Mouse (Mus musculus): ENCODE measurements around the gene Csrnp1.

Gene Csrnp1

GRCm38 (mm10) chr9:120001945-120002725 is 17.7 kb upstream of the Csrnp1 start:
- DNase-seq, result no peak

- DNase-seq, result no peak
Observed at GRCm38 (mm10) chr9:120000761-120001160, 16.3 kb upstream of the Csrnp1 start.

DNA sequence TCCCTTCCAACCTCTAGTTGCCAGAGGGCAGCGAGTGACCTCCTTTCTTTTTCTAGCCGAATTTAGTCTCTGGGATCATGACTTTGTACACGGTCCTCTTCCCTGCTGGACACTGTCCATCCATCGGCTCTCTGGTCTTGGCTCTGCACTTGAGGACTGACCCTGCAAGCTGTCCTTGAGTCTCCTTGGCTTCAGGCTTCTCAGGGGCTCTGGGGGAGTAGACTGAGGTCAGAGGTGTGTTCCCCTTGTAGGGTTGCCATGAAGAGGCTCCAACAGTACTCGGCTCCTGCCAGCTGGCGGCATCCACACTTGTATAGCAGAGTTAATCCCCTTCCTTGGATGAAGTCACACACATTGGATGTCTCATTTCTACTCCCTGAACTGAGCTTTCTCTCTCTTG is 15.2 kb upstream of the Csrnp1 start:
- no peak for DNase-seq

DNA sequence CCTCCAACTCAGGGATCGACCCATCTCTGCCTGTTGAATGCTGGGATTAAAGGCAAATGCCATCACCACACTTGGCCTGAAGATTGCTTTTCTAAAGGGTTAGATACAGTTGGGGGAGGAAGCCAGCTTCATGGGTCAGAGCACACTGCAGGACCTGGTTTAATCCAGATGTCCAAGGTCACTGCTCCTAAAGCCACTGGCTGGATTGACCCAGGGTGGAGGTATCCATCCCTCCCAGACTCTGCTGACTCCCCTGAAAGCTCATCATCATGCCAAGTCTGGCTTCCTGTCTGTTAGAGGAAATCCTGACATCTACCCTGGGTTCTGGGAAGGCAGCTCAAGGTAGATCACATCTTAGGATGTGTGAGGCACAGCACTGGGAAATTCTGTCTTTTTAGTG is 14.3 kb upstream of the Csrnp1 start:
- no peak for DNase-seq

DNA sequence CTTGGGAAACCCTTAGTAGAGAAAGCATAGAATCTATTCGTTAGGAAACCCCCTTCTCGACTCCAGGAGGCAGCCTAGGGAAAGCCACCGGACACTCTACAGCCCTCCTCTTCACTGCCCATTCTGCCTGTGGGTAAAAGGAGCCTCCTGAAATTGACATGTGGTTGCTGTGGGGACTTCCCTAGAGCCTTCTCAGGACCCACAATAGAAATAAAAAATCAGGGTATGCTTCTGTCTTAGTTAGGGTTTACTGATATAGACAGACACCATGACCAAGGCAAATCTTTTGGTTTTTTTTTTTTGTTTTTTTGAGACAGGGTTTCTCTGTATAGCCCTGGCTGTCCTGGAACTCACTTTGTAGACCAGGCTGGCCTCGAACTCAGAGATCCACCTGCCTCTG is 11.6 kb upstream of the Csrnp1 start:
- no peak for DNase-seq

DNA sequence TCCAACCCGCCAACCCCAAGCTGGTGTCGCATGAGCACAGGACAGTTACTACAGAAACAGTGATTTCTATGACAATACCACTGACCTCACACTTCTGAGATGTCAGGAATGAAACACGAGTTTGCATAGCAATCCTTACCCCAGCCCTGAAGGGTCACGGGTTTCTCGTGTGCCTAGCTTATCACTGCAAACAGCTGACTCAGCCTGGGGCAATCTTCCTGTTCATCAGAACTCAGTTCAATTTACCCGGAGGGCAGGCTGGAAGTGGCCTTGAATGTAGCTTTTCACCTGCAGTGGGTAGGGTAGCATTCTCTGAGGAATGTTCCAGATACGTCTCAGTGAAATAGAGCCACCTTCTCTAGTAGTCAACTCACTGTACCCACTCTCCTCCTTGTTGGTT is 9.7 kb upstream of the Csrnp1 start:
- no peak for DNase-seq

- DNase-seq, result no peak
Observed at GRCm38 (mm10) chr9:119993092-119993844, 8.8 kb upstream of the Csrnp1 start.

GRCm38 (mm10) chr9:119991310-119991709 is 6.9 kb upstream of the Csrnp1 start:
- DNase-seq, result no peak

GRCm38 (mm10) chr9:119988304-119988703 is 3.8 kb upstream of the Csrnp1 start:
- no peak for DNase-seq

DNA sequence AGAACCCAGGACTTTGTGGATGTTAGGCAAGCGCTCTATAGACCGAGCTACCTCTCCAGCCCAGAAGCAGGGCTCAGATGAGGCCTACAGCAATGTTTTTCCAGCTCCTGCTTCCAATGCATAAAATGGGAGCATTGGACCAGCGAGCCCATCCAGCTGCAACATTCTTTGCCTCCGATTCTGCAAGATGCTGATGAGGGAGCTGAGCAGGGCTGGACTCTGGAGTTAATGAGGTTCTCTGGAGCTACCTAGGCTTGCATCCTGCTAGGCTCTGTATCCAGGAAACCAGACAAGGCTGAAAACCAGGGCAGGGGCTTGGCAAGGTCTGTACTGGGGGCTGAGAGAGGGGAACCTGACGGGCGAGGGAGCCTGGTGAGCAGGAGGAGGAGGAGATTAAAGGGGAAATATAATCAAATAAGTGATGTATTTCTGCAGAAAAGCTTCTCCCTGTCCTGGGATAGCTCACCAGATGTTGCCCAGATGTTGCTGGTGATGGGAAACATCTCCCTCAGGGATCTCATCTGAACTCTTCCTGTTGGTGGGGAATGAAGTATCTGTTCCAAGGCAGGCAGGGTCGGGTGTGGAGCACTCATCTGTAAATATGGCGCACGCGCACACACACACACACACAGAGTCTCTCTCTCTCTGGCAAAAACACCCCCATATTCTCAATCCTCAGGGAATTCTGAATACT is 1.6 kb upstream of the Csrnp1 start:
- no peak for DNase-seq

DNA sequence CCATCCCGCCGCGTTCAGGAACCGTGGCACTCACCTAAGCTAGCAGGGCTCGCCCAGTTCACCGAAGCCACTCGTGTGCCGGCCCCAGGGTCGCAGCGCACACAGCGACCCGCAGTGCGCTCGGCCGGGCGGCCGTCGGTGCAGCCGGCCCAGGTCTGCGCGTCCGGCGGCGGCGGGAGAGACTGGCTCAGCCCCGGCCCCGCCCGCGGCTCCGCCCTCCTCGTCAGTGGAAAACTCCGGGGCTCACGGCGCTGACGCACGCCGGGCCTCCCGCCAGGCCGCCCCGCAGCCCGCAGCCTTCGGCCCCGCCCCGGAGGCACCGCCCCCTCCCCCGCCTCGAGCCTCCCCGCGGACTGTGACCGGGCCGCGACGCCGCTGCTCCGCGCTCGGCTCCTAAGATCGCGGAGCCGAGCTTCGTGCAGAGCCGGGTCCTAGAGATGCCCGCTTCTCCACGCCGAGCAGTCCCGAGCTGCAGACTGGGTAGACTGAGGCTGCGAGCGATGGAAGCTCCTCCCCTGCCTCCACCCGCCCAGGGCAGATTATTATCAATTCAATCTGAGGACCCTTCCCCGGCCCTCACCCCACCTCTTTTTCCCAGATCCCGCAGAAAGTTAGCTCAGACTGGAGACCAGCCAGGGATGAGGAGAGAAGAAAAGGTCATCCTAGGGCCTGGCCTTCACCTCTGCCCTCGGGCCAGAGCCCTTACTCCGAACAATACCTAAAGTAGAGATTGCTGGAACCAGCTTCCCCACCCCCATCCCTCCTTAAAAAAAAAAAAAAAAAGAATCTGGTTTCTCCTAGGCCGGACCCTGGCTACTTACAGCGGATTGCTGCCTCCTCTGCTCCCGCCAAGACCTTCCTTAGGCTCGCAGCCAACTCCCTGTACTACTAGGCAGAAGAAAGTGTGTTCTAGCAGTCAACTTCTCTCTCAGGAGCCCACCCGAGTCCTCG is 598 bp downstream of the Csrnp1 start:
- peak; percentile 85 for DNase-seq

GRCm38 (mm10) chr9:119982956-119983551 is 1.4 kb downstream of the Csrnp1 start:
- peak; percentile 46 for DNase-seq

DNA sequence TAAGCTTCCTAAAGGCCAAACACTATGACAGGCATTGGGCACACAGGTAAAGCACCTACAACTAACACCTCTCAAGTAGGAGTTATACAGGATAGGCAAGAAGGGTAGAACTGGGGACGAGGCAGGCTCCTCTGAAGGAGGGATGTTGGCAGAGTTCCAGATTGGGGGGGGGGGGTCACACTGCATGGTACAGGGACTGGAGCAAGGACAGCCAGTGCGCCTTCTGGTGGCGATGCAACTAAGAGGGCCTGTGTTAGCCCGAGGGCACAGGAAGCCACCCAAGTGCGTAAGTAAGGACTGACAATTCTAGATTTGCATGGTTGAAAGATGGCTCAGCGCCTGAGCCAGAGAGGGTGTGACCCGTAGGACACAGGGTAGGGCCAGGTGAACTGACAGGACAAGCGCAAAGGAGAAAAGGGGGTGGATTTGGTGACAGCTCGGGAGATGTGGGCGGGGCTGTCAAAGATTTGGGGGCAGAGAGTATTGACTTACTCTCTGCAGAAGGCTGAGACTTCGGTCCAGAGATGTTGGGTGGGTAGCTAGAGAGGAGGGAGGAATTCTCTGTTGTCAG is 2.1 kb downstream of the Csrnp1 start:
- DNase-seq, result peak; percentile 74

GRCm38 (mm10) chr9:119981183-119982179 is 3.0 kb downstream of the Csrnp1 start:
- peak; percentile 60 for DNase-seq

DNA sequence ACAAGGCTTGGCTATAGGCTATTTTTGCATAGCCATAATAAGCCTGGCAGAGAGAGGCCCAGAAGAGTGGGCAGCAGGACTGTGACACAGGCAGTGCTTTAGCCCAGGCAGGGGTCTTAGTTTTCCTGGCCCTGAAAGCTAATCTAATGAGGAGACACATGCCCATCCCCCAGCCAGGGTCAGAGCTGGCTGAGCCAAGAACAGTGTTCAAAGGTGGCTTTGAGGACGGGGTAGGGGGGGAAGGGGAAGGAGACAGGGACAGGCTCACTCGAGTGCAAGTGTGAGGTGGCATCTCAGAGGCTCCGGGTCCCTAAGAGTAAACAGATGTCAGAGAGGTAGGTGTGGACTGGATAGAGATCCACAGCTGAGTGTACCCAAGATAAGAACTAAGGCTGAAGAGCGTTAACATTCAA is 3.7 kb downstream of the Csrnp1 start:
- DNase-seq, result no peak

- DNase-seq, result no peak
Observed at GRCm38 (mm10) chr9:119979749-119980148, 4.7 kb downstream of the Csrnp1 start.

- DNase-seq, result peak; percentile 81
Observed at GRCm38 (mm10) chr9:119978811-119979441, 5.5 kb downstream of the Csrnp1 start.

GRCm38 (mm10) chr9:119978151-119978810 is 6.2 kb downstream of the Csrnp1 start:
- no peak for DNase-seq

DNA sequence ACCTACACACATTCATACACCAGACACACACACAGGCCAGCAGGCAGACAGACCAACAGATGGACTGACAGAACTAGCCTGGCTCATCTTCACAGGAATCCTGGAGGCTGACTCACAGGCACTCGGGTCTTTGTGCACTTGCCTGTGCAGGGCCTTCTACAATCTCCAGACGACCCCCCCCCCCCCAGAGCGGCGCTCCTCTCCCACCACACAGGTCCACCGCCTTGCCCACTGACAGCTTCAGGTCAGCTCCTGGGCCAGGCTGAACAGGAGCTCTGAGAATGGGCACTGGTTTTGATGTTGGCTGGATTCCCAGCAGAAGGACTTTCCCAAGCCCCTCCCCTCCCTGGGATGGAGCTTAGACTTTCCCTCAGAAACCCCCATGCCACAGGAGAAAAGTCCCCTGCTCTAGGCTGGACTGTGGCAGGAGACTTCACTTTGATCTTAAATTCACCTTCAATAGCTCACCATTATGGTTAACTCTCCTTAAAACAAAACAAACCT is 6.8 kb downstream of the Csrnp1 start:
- peak; percentile 63 for DNase-seq

Measured in layer of hippocampus, adult 9-11 months (tissue).